Mouse (Mus musculus) C3H10T1/2 (cell line): ENCODE data around the gene Nr2e3. TPM values are rescaled to one million over a fixed set of nuclear protein-coding genes. Genes with fewer than 3 reads are reported as not detected.

Experiments
- polyA plus RNA-seq, 2 experiments: library from polyadenylated mRNA; unstranded; fragments of >200 nt; fragmentation: generic; extraction: Trizol; gene quantifications; one replicate each; pipeline ENCODE4 v1.2.1; 2012; ENCODE audit warnings: missing spikeins in 2 of 2

The Nr2e3 gene
- polyA plus RNA-seq = not detected

GRCm38 (mm10) chr9:59960559-59960958 lies at the start of gene Nr2e3:
Nr2e3 (minus strand) TSS chr9:59960659.

Other genes starting within 250 kb of the Nr2e3 start
- 1 to 10 TPM in 1 of 2 experiments, under 1 TPM in 1; 0.27 to 2.0 TPM for gene Senp8, start 209.9 kb downstream of the Nr2e3 start, polyA plus RNA-seq
- gene Myo9a, start 209.8 kb downstream of the Nr2e3 start, polyA plus RNA-seq = 1 to 10 TPM in 1 of 2 experiments, under 1 TPM in 1; 0.07 to 1.1 TPM